Mouse (Mus musculus): Measurements from ENCODE around the gene Tmem170b. TPM values are rescaled to one million over a fixed set of nuclear protein-coding genes. Genes with fewer than 3 reads are reported as not detected.

Tmem170b gene
- total and polyA plus RNA-seq, 2 experiments from 2014 or later, result 5.3 to 8.1 TPM

GRCm38 (mm10) chr13:41606081-41607000, 634 bp downstream of the Tmem170b start:
- WGBS, result 2% methylated on average over 49 of the region's 67 CpGs
- peak overlapping the region; percentile 97 for H3K9ac ChIP-seq (replicated peaks; ENCODE audit: low read depth, low read length)
- peak; percentile 6 for ATAC-seq (ENCODE audit: insufficient read depth, low read depth)
- H3K27ac ChIP-seq (ENCODE audit: low read depth), result peak overlapping the region; percentile 94
- peaks cover 14% of the 10 kb centered on the region for H3K4me1 ChIP-seq (ENCODE audit: control insufficient read depth, insufficient read depth)
- no peaks in the 10 kb centered on the region for H3K36me3 ChIP-seq (replicated peaks; ENCODE audit: control insufficient read depth, insufficient read depth, low read length)
- H3K9me3 ChIP-seq (replicated peaks; ENCODE audit: control insufficient read depth, low read length), result no peaks in the 10 kb centered on the region
- DNase-seq (ENCODE audit: low spot score), result peak; percentile 26
- TF ChIP-seq CTCF (IDR thresholded peaks at IDR 0.05; ENCODE audit: low read depth) (no peak), EP300 (IDR thresholded peaks at IDR 0.05; ENCODE audit: low read depth) (no peak)
- no peaks in the 10 kb centered on the region for H3K27me3 ChIP-seq (ENCODE audit: control insufficient read depth, insufficient read depth, low read length)
- H3K4me3 ChIP-seq (ENCODE audit: low read depth, low read length), result peak overlapping the region; percentile 92
- peak overlapping the region; percentile 91 for H3K4me2 ChIP-seq (ENCODE audit: low read depth, low read length)

GRCm38 (mm10) chr13:41607589-41607988, 1.9 kb downstream of the Tmem170b start:
- H3K36me3 ChIP-seq (replicated peaks; ENCODE audit: control insufficient read depth, insufficient read depth, low read length), result no peaks in the 10 kb centered on the region
- TF ChIP-seq EP300 (IDR thresholded peaks at IDR 0.05; ENCODE audit: low read depth) (no peak), CTCF (IDR thresholded peaks at IDR 0.05; ENCODE audit: low read depth) (no peak)

GRCm38 (mm10) chr13:41608559-41608958, 2.9 kb downstream of the Tmem170b start:
- 46% methylated on average over 2 of the region's 2 CpGs for WGBS
- H3K36me3 ChIP-seq (replicated peaks; ENCODE audit: control insufficient read depth, insufficient read depth, low read length), result no peaks in the 10 kb centered on the region
- H3K27me3 ChIP-seq (ENCODE audit: control insufficient read depth, insufficient read depth, low read length), result no peaks in the 10 kb centered on the region
- TF ChIP-seq EP300 (IDR thresholded peaks at IDR 0.05; ENCODE audit: low read depth) (no peak), CTCF (IDR thresholded peaks at IDR 0.05; ENCODE audit: low read depth) (no peak)
- no peak overlapping the region for H3K4me2 ChIP-seq (ENCODE audit: low read depth, low read length)
- DNase-seq (ENCODE audit: low spot score) (no peak), ATAC-seq (ENCODE audit: insufficient read depth, low read depth) (no peak)
- no peak overlapping the region for H3K4me3 ChIP-seq (ENCODE audit: low read depth, low read length)
- H3K27ac ChIP-seq (ENCODE audit: low read depth), result no peak overlapping the region
- no peak overlapping the region for H3K9ac ChIP-seq (replicated peaks; ENCODE audit: low read depth, low read length)
- H3K9me3 ChIP-seq (replicated peaks; ENCODE audit: control insufficient read depth, low read length), result no peaks in the 10 kb centered on the region
- H3K4me1 ChIP-seq (ENCODE audit: control insufficient read depth, insufficient read depth), result peaks cover 14% of the 10 kb centered on the region

More at GRCm38 (mm10) chr13:41607589-41607988, 1.9 kb downstream of the Tmem170b start:
- Histone ChIP-seq H3K9ac (replicated peaks; ENCODE audit: low read depth, low read length) (no peak overlapping the region; the same call in 1 of the 2 replicates), H3K27me3 (ENCODE audit: control insufficient read depth, insufficient read depth, low read length) (no peaks in the 10 kb centered on the region), H3K27ac (ENCODE audit: low read depth) (no peak overlapping the region), H3K9me3 (replicated peaks; ENCODE audit: control insufficient read depth, low read length) (no peaks in the 10 kb centered on the region), H3K4me2 (ENCODE audit: low read depth, low read length) (peak overlapping the region; percentile 91), H3K4me3 (ENCODE audit: low read depth, low read length) (peak overlapping the region; percentile 92; the same call in 1 of the 2 replicates), H3K4me1 (ENCODE audit: control insufficient read depth, insufficient read depth) (peaks cover 14% of the 10 kb centered on the region)
- ATAC-seq (ENCODE audit: insufficient read depth, low read depth) (no peak), DNase-seq (ENCODE audit: low spot score) (peak; percentile 5)
- 76% methylated on average over 3 of the region's 3 CpGs for WGBS

GRCm38 (mm10) chr13:41611046-41611445, 5.3 kb downstream of the Tmem170b start:
- Histone ChIP-seq H3K9me3 (replicated peaks; ENCODE audit: control insufficient read depth, low read length) (no peaks in the 10 kb centered on the region), H3K4me1 (ENCODE audit: control insufficient read depth, insufficient read depth) (peaks cover 6% of the 10 kb centered on the region; the same call in 1 of the 2 replicates), H3K4me3 (ENCODE audit: low read depth, low read length) (no peak overlapping the region), H3K36me3 (replicated peaks; ENCODE audit: control insufficient read depth, insufficient read depth, low read length) (no peaks in the 10 kb centered on the region), H3K4me2 (ENCODE audit: low read depth, low read length) (no peak overlapping the region), H3K27me3 (ENCODE audit: control insufficient read depth, insufficient read depth, low read length) (no peaks in the 10 kb centered on the region), H3K27ac (ENCODE audit: low read depth) (no peak overlapping the region), H3K9ac (replicated peaks; ENCODE audit: low read depth, low read length) (no peak overlapping the region)
- ATAC-seq (ENCODE audit: insufficient read depth, low read depth) (no peak), DNase-seq (ENCODE audit: low spot score) (no peak)
- WGBS, result 59% methylated on average over 1 of the region's 1 CpGs
- TF ChIP-seq EP300 (IDR thresholded peaks at IDR 0.05; ENCODE audit: low read depth) (no peak), CTCF (IDR thresholded peaks at IDR 0.05; ENCODE audit: low read depth) (no peak)

- Histone ChIP-seq H3K36me3 (replicated peaks; ENCODE audit: control insufficient read depth, insufficient read depth, low read length) (no peaks in the 10 kb centered on the region), H3K4me2 (ENCODE audit: low read depth, low read length) (no peak overlapping the region), H3K4me3 (ENCODE audit: low read depth, low read length) (no peak overlapping the region), H3K9ac (replicated peaks; ENCODE audit: low read depth, low read length) (no peak overlapping the region), H3K4me1 (ENCODE audit: control insufficient read depth, insufficient read depth) (peaks cover 7% of the 10 kb centered on the region; the same call in 1 of the 2 replicates), H3K27me3 (ENCODE audit: control insufficient read depth, insufficient read depth, low read length) (no peaks in the 10 kb centered on the region), H3K27ac (ENCODE audit: low read depth) (no peak overlapping the region), H3K9me3 (replicated peaks; ENCODE audit: control insufficient read depth, low read length) (no peaks in the 10 kb centered on the region)
- 82% methylated on average over 2 of the region's 2 CpGs for WGBS
- TF ChIP-seq CTCF (IDR thresholded peaks at IDR 0.05; ENCODE audit: low read depth) (no peak), EP300 (IDR thresholded peaks at IDR 0.05; ENCODE audit: low read depth) (no peak)
- DNase-seq (ENCODE audit: low spot score) (no peak), ATAC-seq (ENCODE audit: insufficient read depth, low read depth) (no peak)
Measured at GRCm38 (mm10) chr13:41614539-41614938, 8.8 kb downstream of the Tmem170b start.

All from heart, postnatal 0 days (tissue).